12 mouse cellular contexts compared by ENCODE assay signal in genomic region chr3:67343004-67343662, GRCm38 (mm10). TPM values are rescaled to one million over a fixed set of nuclear protein-coding genes. Genes with fewer than 3 reads are reported as not detected.
DNase-seq lines count a peak whose midpoint lies in the region; ATAC-seq and TF ChIP-seq lines count a peak whose summit lies in the region.
"Had no signal": no experiment of that assay in that cellular context is flagged by ENCODE, and none has a peak within 500 bp of the region (broad histone marks: within the 10 kb centered on the region; RNA-seq: fewer than 3 reads in every experiment).

No protein-coding gene starts in this region.

- H3K4me3 ChIP-seq in gastrocnemius, adult 2 months: no peak overlapping the region
- no peak overlapping the region for H3K4me3 ChIP-seq in lung, embryonic 14.5 days (ENCODE audit: low read depth, low read length)
- H3K4me3 ChIP-seq in forebrain, embryonic 13.5 days: no peak overlapping the region
- H3K4me3 ChIP-seq: embryonic facial prominence, embryonic 13.5 days; limb, embryonic 12.5 days had no signal

- DNase-seq in gastrocnemius, adult 2 months: no peak
- DNase-seq in gastrocnemius, postnatal 25 days: no peak
- DNase-seq in lung, embryonic 14.5 days: peak; percentile 63
- no peak for DNase-seq in lung, postnatal 14 days
- peak; percentile 26 for DNase-seq in embryo, embryonic 11.5 days (ENCODE audit: low read depth, low spot score)
- DNase-seq in retina, postnatal 1 day: peak; percentile 51
- DNase-seq in thymus, postnatal 36 days: no peak
- DNase-seq: adrenal gland, postnatal 25 days had no signal

- no peak overlapping the region for H3K9ac ChIP-seq in lung, embryonic 14.5 days
- no peak overlapping the region for H3K9ac ChIP-seq in forebrain, embryonic 13.5 days
- H3K9ac ChIP-seq: embryonic facial prominence, embryonic 13.5 days; limb, embryonic 12.5 days had no signal

- no peaks in the 10 kb centered on the region for H3K9me3 ChIP-seq in lung, embryonic 14.5 days (ENCODE audit: low read depth, low read length)
- no peaks in the 10 kb centered on the region for H3K9me3 ChIP-seq in forebrain, embryonic 13.5 days (replicated peaks)
- H3K9me3 ChIP-seq: embryonic facial prominence, embryonic 13.5 days; limb, embryonic 12.5 days had no signal

- H3K27me3 ChIP-seq in lung, embryonic 14.5 days (ENCODE audit: insufficient read depth, low read length): no peaks in the 10 kb centered on the region
- H3K27me3 ChIP-seq in forebrain, embryonic 13.5 days: no peaks in the 10 kb centered on the region
- H3K27me3 ChIP-seq: embryonic facial prominence, embryonic 13.5 days; limb, embryonic 12.5 days had no signal

- peak; percentile 47 for TF ChIP-seq CTCF in gastrocnemius, adult 2 months (IDR thresholded peaks at IDR 0.05)
- peak; percentile 55 for TF ChIP-seq CTCF in lung, embryonic 14.5 days (IDR thresholded peaks at IDR 0.05; ENCODE audit: low read depth)

- no peaks in the 10 kb centered on the region for H3K36me3 ChIP-seq in lung, embryonic 14.5 days (ENCODE audit: insufficient read depth)
- no peaks in the 10 kb centered on the region for H3K36me3 ChIP-seq in forebrain, embryonic 13.5 days (ENCODE audit: poor library complexity, severe bottlenecking)
- H3K36me3 ChIP-seq: embryonic facial prominence, embryonic 13.5 days; limb, embryonic 12.5 days had no signal

- ATAC-seq in lung, embryonic 14.5 days (ENCODE audit: insufficient read depth): no peak
- ATAC-seq in forebrain, embryonic 13.5 days: no peak

- H3K27ac ChIP-seq in gastrocnemius, adult 2 months: no peak overlapping the region
- no peak overlapping the region for H3K27ac ChIP-seq in lung, embryonic 14.5 days (ENCODE audit: low read depth)
- H3K27ac ChIP-seq in forebrain, embryonic 13.5 days: no peak overlapping the region
- H3K27ac ChIP-seq: embryonic facial prominence, embryonic 13.5 days; limb, embryonic 12.5 days had no signal

- no peaks in the 10 kb centered on the region for H3K4me1 ChIP-seq in lung, embryonic 14.5 days (ENCODE audit: insufficient read depth)
- no peaks in the 10 kb centered on the region; the same call in 1 of the 2 replicates for H3K4me1 ChIP-seq in forebrain, embryonic 13.5 days
- H3K4me1 ChIP-seq: embryonic facial prominence, embryonic 13.5 days had no signal

- intact Hi-C loops in gastrocnemius, adult 2 months (cut with DNase I): no loop called here

- no peak overlapping the region for H3K4me2 ChIP-seq in lung, embryonic 14.5 days
- H3K4me2 ChIP-seq in forebrain, embryonic 13.5 days: no peak overlapping the region
- H3K4me2 ChIP-seq: embryonic facial prominence, embryonic 13.5 days; limb, embryonic 12.5 days had no signal

- 56% methylated on average over 5 of the region's 5 CpGs for WGBS in lung, embryonic 14.5 days
- 56% methylated on average over 5 of the region's 5 CpGs for WGBS in forebrain, embryonic 13.5 days

RNA-seq across cellular contexts. Expression of gene Mlf1, which starts 30.8 kb away (rescaled TPM):
- total RNA-seq in gastrocnemius, adult 2 months (2021): 100 to 1,000 TPM; 363 to 411 TPM
- total RNA-seq in gastrocnemius, postnatal 25 days (2021): 100 to 1,000 TPM; 423 to 567 TPM
- 17.1 and 23.6 TPM in 2 replicates for polyA plus RNA-seq in lung, embryonic 14.5 days (2014; fragmentation: Nextera tagmentation; extraction: Ambion mirVana)
- polyA plus RNA-seq in forebrain, embryonic 13.5 days (2015; fragmentation: Nextera tagmentation; extraction: Ambion mirVana): 20.3 and 25.7 TPM in 2 replicates

RNA-seq across cellular contexts. Expression of gene Gm17402, which starts 31.8 kb away (rescaled TPM):
- total RNA-seq in gastrocnemius, adult 2 months (2021): not detected
- total RNA-seq in gastrocnemius, postnatal 25 days (2021): not detected
- polyA plus RNA-seq in lung, embryonic 14.5 days (2014; fragmentation: Nextera tagmentation; extraction: Ambion mirVana): not detected in 2 replicates
- polyA plus RNA-seq in forebrain, embryonic 13.5 days (2015; fragmentation: Nextera tagmentation; extraction: Ambion mirVana): not detected in 2 replicates
- total RNA-seq: adrenal gland, postnatal 25 days had no signal
- polyA plus RNA-seq: embryonic facial prominence, embryonic 13.5 days; gonadal fat pad, adult 2 months; limb, embryonic 12.5 days had no signal

Comparison
In these comparisons a context has a peak if more than half of its experiments do, and no peak if none do; other contexts are left out.
1. DNase-seq: peak in lung, embryonic 14.5 days (single experiment), embryo, embryonic 11.5 days (single experiment) and retina, postnatal 1 day (single experiment); none in gastrocnemius, adult 2 months (single experiment), gastrocnemius, postnatal 25 days (single experiment), lung, postnatal 14 days (single experiment) and thymus, postnatal 36 days (0 of 2).